Mouse (Mus musculus) R1 (cell line): ENCODE measurements around the gene Nap1l1.
"Not testable (repeated sequence)": the region's sequence is repeated elsewhere in the genome, so short reads cannot be mapped to it uniquely, and the experiment has no call there.

Experiments
- DNase-seq: peaks from one replicate; pipeline ENCODE4 v3.0.0-alpha.2; 2018; ENCODE audit warnings: low read depth, low spot score

Nap1l1 gene

GRCm38 (mm10) chr10:111479599-111479998, 6.6 kb downstream of the Nap1l1 start:
- DNase-seq, result no peak

- no peak for DNase-seq
These were observed 9.6 kb downstream of the Nap1l1 start for GRCm38 (mm10) chr10:111482654-111483053.

DNA sequence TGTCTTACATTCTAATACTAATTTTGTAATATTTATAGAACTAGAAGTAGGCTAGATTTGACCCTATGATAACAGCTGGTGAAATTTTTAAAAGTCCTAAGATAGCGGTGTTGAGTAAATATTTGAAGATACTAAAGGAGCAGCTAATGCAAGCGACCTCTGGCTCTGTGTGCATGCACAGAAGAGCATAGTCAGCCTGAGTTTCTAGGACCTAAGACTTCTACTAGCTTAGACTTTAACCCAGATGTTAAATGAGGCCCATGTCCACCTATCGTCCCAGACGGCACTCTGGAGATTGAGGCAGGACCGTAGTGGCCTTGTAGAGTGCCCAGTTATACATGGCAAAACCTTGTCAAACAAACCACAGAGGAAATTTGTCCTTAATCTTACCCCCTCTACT, 11.1 kb downstream of the Nap1l1 start:
- DNase-seq, result no peak

- no peak for DNase-seq
These were observed 15.8 kb downstream of the Nap1l1 start for GRCm38 (mm10) chr10:111488793-111489192.

DNA sequence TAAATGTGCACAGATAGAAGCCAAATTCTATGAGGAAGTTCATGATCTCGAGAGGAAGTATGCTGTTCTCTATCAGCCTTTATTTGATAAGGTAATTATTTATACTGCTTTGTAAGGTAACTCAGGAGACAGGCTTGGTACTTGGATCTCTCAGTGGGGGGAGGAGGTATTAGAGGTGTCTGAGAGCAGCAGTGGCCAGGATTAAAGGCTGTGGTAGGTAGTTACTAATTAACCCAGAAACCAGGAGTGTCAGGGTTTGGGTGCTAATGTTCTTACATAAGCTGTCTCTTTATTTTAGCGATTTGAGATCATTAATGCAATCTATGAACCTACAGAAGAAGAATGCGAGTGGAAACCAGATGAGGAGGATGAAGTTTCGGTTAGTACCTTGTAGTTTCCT, 17.1 kb downstream of the Nap1l1 start:
- DNase-seq, result not testable (repeated sequence)

- DNase-seq, result no peak
These were observed 22.9 kb downstream of the Nap1l1 start for GRCm38 (mm10) chr10:111495888-111496287.

- no peak for DNase-seq
These were observed 26.9 kb downstream of the Nap1l1 start for GRCm38 (mm10) chr10:111499892-111500291.

DNA sequence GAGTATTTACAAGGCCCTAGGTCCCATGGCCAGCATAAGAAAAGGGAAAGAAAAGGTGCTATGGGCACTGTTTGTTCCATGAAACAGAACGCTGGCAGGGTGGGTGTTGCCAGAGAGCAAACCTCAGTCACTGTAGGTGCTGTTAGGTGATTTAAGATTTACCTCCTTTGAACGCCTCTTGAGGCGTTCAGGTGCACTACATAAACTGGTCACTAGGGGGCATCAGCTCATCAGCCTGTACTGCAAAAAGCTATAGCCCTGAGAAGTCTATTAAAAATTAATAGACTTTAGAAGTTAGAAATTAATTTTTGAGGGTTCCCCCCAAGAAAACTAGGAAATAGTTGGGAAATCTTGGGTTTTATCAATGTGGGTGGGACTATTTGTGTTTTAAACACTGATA, 30.0 kb downstream of the Nap1l1 start:
- DNase-seq, result peak; percentile 82

- no peak for DNase-seq
These were observed 30.7 kb downstream of the Nap1l1 start for GRCm38 (mm10) chr10:111503716-111504115.

- DNase-seq, result no peak
These were observed 31.6 kb downstream of the Nap1l1 start for GRCm38 (mm10) chr10:111504606-111505005.

DNA sequence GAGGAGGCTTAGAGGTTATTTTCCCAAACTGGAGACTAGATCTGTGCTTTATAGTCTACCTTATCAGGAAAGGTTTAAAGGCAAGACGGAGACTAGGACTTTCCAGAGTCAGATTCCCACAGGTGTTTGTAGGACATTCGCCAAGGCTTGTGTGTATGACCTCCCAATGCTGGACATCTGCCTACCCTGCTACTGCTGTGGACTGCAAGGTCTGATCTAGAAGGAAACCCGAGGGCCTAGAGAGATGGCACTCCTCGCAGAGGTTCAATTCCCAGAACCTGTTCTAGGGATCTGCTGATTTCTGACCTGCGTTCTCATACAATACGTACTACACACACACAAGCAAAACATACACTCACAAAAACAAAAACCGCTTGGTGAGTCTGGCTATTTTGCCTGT, 32.4 kb downstream of the Nap1l1 start:
- no peak for DNase-seq

DNA sequence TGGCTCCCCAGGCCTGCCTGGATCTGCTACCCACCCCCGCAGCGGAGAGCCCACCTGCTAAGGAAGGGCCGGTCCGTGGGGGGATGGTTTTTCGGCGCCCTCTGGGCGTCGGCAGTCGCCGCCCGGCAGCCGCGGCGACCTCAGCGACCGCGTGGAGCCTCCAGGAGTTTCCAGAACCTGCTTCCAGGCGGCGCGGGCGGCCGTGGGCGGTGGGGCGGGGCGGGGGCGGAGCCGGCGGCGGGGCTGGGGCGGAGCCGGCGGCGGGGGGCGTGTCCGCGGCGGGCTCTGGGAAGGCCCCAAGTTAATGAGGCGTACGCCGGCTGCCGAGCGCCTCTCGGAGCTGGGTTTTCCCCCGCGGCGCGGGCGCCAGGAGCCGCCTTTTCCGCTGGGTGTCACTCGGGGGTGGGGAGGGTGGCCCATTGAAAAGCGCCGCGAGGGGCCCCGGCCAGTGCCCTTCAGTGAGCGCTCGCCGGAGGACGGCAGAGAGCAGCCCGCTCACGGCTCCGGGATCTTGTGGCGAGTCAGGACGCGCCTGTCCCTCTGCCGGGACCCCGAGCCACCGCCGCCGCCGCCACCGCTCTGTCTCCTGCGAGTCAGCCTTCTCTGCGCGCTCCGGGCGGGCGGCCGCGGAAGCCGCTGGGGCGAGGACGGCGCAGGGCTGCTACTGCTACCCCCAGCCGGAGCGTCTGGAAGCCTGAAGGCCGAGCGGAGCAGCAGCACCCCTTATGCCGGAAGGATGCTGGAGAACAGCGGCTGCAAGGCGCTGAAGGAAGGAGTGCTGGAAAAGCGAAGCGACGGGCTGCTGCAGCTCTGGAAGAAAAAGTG, 33.3 kb downstream of the Nap1l1 start, which contains the start of gene Phlda1:
Gene Phlda1 (plus strand): TSS at position 186 of the 825 bp plus-strand sequence.
- peak; percentile 83 for DNase-seq

DNA sequence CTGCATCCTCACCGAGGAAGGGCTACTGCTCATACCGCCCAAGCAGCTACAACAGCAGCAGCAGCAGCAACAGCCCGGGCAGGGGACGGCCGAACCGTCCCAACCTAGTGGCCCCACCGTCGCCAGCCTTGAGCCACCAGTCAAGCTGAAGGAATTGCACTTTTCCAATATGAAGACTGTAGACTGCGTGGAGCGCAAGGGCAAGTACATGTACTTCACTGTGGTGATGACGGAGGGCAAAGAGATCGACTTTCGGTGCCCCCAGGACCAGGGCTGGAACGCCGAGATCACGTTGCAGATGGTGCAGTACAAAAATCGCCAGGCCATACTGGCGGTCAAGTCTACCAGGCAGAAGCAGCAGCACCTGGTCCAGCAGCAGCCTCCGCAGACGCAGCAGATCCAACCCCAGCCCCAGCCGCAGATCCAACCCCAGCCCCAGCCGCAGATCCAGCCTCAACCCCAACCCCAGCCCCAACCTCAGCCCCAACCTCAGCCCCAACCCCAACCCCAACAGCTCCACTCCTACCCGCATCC, 34.0 kb downstream of the Nap1l1 start:
- DNase-seq, result no peak

- peak; percentile 82 for DNase-seq
These were observed 34.6 kb downstream of the Nap1l1 start for GRCm38 (mm10) chr10:111507460-111508211.

GRCm38 (mm10) chr10:111508324-111509080, 35.5 kb downstream of the Nap1l1 start:
- peak; percentile 65 for DNase-seq

DNA sequence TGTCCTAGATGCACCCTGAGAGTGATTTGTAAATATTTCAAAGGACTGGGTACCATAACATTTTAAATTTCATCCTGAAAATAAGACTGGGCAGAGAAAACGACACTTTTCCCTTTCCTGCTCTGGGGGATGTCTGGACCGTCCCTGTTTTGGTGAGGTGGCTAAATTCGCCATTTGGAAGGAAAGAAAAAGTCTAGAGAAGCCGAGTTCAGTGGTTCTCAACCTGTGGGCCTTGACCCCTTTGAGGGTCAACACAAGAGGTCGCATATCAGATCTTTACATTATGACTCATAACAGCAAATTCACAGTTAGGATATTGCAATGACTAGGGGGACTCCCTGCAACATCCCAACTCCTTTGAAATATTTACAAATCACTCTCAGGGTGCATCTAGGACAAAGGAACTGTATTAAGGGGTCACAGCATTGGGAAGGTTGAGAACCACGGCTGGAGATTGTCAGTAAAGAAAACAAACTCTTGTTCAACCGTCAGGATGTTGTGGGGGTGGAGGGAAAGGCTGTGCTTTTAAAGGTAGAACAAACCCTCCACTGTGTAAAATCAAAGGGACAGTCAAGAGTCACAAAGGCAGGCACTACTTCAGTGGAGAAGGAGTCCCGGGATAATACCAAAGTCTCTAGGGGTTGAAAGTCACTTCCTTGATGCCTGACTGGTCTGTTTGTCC, 36.2 kb downstream of the Nap1l1 start:
- DNase-seq, result no peak

- no peak for DNase-seq
These were observed 37.0 kb downstream of the Nap1l1 start for GRCm38 (mm10) chr10:111509981-111510380.

DNA sequence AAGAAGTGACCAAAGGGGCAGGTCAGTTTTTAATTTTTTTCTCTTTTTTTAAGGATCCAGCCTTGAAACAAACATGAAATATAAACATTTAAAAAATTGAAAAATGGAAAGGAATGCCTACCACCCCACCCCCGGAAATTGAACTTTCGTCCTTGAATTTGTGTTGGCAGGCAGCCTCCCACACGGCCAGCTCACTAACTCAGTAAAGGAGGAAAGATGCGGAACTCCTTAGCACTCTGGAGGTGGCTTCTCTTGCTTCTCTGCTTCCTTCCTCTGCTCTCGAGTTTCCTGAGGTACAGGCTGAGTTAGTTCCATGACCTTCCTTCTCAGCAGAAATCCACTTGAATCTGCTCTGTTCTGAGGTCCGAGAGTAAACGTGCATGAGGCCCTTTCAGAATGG, 37.8 kb downstream of the Nap1l1 start:
- no peak for DNase-seq

DNA sequence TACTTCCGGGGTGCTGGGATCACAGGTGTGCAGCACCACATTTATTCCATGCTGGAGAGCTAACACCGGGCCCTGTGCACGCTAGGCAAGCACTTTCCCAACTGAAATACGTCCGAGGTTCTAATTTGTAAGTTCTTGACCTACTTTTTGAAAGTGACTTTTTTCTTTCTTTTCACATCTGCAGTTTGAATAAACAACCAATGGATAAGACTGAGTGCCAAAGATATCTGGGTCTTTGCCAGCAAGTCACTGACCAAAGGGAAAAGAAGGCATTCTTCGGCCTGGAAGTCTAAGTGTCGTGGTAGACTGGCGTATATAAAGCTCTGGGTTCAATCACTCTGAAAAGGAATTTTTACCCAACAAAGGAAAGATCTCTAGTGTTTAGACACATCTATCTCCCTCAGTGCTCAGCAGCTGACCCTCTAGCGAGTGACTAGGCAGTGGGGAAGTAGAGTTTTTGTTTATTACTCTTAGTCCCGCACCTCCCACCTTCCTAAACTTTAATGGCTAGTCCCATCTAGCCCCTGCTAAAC, 39.1 kb downstream of the Nap1l1 start:
- no peak for DNase-seq

- DNase-seq, result no peak
These were observed 41.4 kb downstream of the Nap1l1 start for GRCm38 (mm10) chr10:111514282-111514885.
